Mouse (Mus musculus) embryo, embryonic 10.5 days (tissue): Measurements from ENCODE around the gene Casp7.
A peak's percentile ranks its signal among the peaks of the same experiment; 100 is the strongest.

Source experiments
- DNase-seq: peaks from one replicate; pipeline ENCODE4 v3.0.0-alpha.2; 2015; ENCODE audit warnings: low spot score

Gene Casp7

DNA sequence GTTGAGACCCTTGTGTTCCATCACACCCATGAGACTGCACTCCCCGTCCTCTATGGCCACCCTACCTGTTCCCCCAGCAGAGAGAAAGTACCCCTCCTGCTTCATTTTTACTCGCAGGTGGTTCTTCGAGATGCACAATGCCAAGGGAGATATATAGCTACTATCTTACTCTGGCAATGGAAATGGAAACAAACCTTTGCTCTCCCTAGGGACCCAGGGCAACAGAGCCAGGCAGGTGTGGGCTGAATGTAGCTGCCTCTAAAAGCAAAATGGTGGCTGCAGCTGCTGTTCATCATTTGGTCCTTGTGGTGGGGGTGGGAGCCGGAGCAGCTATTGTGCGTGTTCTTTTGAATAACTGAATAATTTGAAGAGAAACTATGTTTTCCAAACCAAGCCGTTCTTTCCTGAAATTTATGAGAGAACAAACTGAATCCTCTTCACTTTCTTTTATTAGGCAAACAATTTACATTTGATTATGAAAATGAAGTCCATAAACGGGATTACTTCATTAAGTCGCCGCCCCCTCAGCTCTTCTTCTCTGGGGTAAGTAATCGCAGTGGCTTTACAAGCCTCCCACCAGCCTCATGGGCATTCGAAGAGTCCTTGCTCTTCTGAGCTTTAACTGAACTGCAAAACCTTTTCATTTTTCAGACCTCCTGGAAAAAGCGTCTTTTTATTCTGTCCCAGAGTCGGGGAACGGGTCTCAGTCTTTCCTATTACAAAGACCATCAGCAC lies 73.5 kb downstream of the Casp7 start:
- no peak for DNase-seq

DNA sequence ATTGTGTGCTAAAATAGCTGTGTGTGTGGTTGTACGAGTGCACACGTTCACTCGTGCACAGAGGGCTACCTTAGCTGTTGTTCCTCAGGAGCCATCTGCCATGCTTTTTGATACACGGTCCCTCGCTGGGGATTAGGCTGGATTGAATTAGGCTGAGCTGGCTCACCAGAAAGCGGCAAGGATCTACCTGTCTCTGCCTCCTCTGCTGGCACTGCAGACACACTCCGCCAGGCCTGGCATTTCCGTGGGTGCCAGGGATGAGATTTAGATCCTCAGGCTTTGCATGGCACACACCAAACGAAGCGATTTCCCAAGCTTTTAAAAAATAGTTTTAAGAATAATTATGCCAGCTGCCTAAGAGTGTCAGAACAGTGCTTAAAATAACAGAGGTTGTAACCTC lies 75.0 kb downstream of the Casp7 start:
- DNase-seq, result no peak

DNA sequence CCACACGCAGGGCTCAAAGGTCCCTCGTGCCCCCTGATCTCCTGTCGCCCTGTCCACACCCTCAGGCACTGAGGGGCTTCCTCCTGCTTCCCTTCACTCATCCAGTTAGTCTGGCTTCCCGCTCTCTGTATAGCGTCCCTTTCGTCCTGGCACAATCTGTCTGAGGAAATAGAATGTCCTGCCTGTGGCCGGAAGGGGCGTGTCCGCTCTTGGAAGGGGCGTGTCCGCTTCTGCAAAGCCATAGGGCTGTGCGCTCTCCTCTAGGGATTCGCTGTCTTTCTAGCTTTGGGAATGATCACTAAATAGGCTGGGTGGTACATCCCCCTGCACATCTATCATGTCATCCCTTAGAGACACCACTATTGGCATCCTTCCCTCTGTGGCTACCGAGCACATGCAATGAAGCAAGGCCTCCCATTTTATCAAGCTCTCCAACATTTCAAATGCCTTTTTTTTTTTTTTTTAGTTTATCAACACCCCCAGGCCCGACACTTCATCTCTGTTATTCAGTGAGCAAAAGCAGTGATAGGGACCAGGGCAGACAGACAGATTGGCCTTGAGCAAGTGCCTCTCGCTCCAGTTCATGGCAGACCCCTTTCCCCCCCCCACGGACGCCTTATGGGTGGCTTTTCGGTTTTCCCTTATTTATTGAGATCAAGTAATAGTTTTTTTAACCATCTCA lies 78.1 kb downstream of the Casp7 start:
- peak; percentile 49 for DNase-seq

DNA sequence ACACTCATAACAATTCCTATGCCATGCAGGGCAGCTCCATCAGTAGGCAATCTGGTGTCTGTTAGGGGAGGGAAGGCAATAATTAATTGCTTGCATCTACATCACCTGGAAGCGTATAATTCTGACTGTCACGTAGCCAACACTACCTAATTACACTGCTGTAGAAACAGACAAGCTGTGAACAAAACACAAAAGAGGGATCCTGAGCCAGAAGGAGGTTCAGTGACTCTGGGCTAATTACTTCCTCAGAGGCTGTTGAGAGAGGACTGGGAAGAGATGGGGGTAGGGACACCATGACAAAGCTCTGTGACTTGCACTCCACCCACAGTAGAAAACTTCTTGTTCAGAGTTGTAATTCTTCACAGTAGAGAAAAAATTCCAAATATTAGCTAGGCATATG lies 79.6 kb downstream of the Casp7 start:
- no peak for DNase-seq

DNA sequence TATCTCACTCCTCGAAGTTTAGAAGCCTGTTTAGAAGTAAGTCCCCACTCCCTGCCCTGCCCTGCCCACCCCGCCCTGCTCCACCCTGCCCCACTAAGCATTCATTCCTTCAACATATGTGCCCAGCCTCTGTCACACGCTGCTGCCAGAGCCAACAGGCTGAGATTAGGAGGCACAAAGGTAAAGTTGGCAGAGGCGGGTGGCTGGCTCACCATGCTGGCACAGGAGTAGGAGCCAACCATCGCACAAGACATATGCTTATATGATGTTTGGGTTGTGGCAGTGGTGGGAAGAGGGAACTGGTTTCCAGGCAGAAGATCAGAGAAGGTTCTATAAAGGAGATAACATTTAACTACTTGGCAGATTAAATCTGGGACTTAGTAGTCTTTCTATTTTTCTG lies 80.3 kb downstream of the Casp7 start:
- no peak for DNase-seq

DNA sequence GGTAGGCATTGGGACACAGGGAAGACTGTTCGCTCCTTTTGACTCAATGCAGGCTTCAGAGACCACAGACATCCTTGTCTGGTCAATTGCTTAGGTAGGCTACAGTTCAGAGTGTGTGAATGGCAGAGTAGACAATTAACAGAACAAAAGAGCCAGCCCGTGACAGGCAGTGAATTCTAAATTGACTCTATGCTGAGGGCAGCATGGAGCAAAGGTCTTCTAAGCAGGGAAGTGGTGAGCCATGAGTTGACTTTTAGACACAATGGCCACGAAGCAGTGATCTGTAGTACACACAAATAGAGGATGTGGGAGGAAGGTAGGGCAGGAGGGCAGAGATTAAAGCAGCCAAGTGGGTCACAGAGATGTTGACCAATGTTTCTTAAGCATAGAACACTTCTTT lies 80.9 kb downstream of the Casp7 start:
- DNase-seq, result no peak

DNA sequence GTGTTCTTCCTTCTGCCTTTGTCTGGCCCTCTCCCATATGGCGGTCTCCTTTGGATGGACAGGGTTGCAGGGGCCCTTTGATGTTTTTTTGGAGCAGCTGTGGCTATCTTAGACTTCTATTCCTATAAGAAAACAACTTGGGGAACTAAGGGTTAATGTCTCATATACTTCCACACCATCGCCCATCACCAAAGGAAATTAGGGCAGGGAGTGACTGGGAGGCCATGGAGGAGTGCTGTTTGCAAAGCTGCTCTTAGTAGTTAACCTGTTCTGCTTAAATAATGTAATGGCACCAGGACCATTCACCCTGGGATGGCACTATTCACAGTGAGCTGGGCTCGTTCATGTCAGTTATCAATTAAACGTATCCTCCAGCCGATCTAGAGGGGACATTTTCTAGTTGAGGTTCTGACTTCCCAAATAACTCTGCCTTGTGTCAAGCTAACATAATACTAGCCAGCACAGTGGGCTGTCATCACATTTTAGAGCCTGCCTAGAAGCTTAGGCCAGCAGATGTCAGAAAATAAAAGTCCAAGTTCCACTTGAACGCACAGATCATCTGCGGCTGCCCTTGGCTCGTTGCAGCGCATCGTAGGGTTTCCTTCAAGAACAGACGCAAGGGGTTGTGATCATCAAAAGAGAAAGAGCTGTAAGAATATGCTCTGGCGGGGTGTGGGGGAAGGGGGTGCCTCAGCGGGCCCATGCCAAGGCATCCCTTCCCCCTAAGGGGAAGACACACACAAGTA lies 87.9 kb downstream of the Casp7 start:
- DNase-seq, result peak; percentile 8

DNA sequence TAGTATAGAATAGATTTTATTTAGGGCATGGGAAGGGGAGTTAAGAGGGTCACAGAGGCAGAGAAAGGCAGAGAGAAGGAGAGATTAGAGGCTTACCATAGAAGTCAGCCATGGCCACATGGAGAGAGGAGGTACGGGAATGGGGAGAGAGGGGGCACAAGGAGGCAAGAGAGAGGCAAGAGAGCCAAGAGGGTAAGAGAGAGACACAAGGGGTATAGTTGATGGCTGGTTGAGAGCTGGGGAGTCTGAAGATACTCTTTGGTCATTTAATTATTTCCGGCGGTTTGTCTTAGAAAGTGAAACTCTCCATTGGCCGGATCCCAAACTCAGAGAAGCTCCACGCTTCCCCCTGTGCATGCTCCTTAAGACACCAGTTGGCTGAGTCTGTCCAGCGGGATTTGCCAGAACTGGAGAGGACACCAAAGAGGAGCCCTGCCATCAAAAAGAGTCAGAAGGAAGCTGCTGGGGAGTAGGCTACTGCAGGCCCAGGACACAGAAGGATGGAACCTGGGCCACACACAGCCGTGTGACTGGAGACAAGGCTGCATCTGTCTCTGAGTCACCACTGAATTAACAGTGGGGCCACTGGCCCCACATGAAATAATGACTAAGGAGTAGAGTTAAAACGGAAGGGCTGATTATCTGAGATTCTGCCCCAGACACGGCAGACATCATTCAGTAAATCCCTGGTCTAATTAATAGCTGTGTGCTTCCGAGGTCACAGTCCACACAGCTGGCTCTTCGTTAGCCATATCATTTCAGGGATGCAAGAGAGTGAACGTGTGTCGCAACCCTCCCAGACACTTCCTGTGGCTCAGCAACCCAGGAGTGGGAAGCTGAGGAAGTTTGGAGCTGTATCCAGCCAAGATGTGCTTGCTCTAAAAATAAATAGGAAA lies 88.7 kb downstream of the Casp7 start:
- DNase-seq, result peak; percentile 27

- DNase-seq, result no peak
Measured at GRCm38 (mm10) chr19:56486926-56487325, 90.0 kb downstream of the Casp7 start.

- no peak for DNase-seq
Measured at GRCm38 (mm10) chr19:56487339-56487738, 90.4 kb downstream of the Casp7 start.

GRCm38 (mm10) chr19:56489601-56490000 lies 92.7 kb downstream of the Casp7 start:
- DNase-seq, result no peak
